Mouse (Mus musculus): ENCODE data around the gene Fibp. TPM values are rescaled to one million over a fixed set of nuclear protein-coding genes. Genes with fewer than 3 reads are reported as not detected.

Fibp gene
- total and polyA plus RNA-seq, 3 experiments: 21.9 to 63.5 TPM; not detected in 1

DNA sequence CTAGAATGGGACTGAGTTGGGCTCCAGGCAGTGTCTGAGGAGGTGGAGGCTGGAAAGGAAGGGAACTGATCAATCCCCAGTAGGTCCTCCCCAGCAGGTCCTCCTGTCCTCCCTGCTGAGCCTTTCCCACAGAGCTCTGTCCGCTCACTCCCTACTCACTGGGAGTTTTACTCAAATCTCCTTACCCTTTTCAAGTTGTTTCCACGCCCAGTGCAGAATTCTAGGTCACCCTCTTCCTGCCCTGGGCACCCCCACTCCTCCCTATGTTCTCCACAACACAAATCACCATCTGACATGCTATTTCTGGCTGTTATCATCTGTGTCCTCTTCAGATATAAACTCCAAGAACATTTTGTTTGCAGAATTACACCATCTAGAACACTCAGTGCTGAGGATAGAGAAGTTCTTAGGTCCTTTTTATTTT lies 45.9 kb upstream of the Fibp start:
- no peak overlapping the region for H3K4me3 ChIP-seq (ENCODE audit: control insufficient read depth in 1 of 2, insufficient read depth in 1 of 2, low read depth in 2 of 2, low read length in 2 of 2)

DNA sequence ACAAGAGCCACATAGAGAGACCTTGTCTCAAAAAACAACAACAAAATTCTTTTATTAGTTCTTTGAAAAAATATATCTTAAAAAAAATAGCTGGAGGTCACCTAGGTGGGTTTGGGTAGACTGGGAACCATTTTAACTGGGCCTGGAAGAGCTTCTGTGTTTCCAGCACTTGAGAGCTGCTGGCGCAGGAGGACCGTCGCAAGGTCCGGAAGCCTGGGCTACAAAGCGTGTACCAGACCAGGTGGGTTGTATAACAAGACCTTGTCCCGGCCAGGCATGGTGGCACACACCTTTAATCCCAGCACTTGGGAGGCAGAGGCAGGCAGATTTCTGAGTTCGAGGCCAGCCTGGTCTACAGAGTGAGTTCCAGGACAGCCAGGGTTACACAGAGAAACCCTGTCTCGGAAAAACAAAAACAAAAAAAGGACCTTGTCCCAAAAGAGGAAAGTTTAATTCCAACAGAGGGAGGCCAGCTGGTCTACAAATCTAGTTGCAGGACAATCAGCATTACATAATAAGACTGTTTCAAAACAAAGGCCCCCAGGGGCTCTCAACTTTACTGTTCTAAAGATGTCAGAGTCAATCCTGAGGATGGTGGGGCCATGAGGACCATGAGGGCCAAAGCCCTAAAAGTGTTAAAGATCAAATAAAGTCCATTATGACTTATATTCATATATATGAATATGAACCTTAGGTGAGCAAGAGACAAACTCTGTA lies 41.5 kb upstream of the Fibp start:
- Histone ChIP-seq H3K27ac (ENCODE audit: control insufficient read depth, low read depth, low read length) (no peak overlapping the region), H3K4me3 (ENCODE audit: control insufficient read depth in 1 of 2, insufficient read depth in 1 of 2, low read depth in 2 of 2, low read length in 2 of 2) (no peak overlapping the region), H3K79me2 (ENCODE audit: control insufficient read depth, insufficient read depth, low read length, poor library complexity) (peaks cover 4% of the 10 kb centered on the region), H3K9ac (ENCODE audit: control insufficient read depth, low read depth, low read length, poor library complexity, severe bottlenecking) (no peak overlapping the region), H3K27me3 (ENCODE audit: control insufficient read depth in 1 of 2, insufficient read depth in 2 of 2, low read length in 2 of 2) (no peaks in the 10 kb centered on the region), H3K36me3 (ENCODE audit: control insufficient read depth in 1 of 2, insufficient read depth in 2 of 2, low read length in 2 of 2) (peaks cover 0 to 2% of the 10 kb centered on the region in 2 experiments; a peak in 2 of 4 replicates), H3K9me3 (replicated peaks; ENCODE audit: insufficient read depth, low read length) (no peaks in the 10 kb centered on the region), H3K4me1 (ENCODE audit: control insufficient read depth in 1 of 2, insufficient read depth in 2 of 2, low read length in 2 of 2) (peaks cover 0 to 6% of the 10 kb centered on the region in 2 experiments; a peak in 1 of 4 replicates)
- TF ChIP-seq GABPA (IDR thresholded peaks at IDR 0.05; ENCODE audit: low read depth, low read length) (no peak), MAZ (IDR thresholded peaks at IDR 0.05; ENCODE audit: low read depth, low read length) (no peak), TCF12 (IDR thresholded peaks at IDR 0.05; ENCODE audit: low read depth, low read length) (no peak), HCFC1 (IDR thresholded peaks at IDR 0.05; ENCODE audit: low read depth, low read length) (no peak), E2F4 (IDR thresholded peaks at IDR 0.05; ENCODE audit: borderline replicate concordance, low read depth, low read length) (no peak), KAT2A (conservative IDR thresholded peaks at IDR 0.05; ENCODE audit: low read depth, low read length) (no peak), ZKSCAN1 (IDR thresholded peaks at IDR 0.05; ENCODE audit: low read depth, low read length) (no peak), CHD1 (IDR thresholded peaks at IDR 0.05; ENCODE audit: low read depth, low read length) (no peak), SIN3A (IDR thresholded peaks at IDR 0.05; ENCODE audit: low read length) (no peak), TAL1 (IDR thresholded peaks at IDR 0.05; ENCODE audit: low read length) (no peak), EP300 (IDR thresholded peaks at IDR 0.05; ENCODE audit: low read depth in 1 of 2, low read length in 2 of 2) (no peak), RAD21 (IDR thresholded peaks at IDR 0.05; ENCODE audit: low read depth, low read length) (no peak), SMC3 (IDR thresholded peaks at IDR 0.05; ENCODE audit: low read depth, low read length) (no peak), USF1 (IDR thresholded peaks at IDR 0.05; ENCODE audit: low read depth, low read length) (no peak), RCOR1 (IDR thresholded peaks at IDR 0.05; ENCODE audit: low read depth, low read length) (no peak), ZMIZ1 (IDR thresholded peaks at IDR 0.05; ENCODE audit: low read depth, low read length) (no peak), MXI1 (IDR thresholded peaks at IDR 0.05; ENCODE audit: low read depth, low read length) (no peak), MYB (IDR thresholded peaks at IDR 0.05; ENCODE audit: low read depth, low read length) (no peak)
- DNase-seq (ENCODE audit: low read depth, low spot score): no peak

More for the DNA sequence above, 45.9 kb upstream of the Fibp start:
- TF ChIP-seq POLR2AphosphoS2 (IDR thresholded peaks at IDR 0.05; ENCODE audit: low read length): no peak
- 0 out of 2 replicates have a peak, but pooled peaks have one; percentile 16 for TF ChIP-seq ETS1 (IDR thresholded peaks at IDR 0.05; ENCODE audit: low read depth, low read length)
- TF ChIP-seq MYB (IDR thresholded peaks at IDR 0.05; ENCODE audit: low read depth, low read length): no peak
- no peak for TF ChIP-seq JUND (IDR thresholded peaks at IDR 0.05; ENCODE audit: low read depth, low read length)
- 0 out of 2 replicates have a peak, but pooled peaks have one; percentile 2 for TF ChIP-seq ZNF384 (IDR thresholded peaks at IDR 0.05; ENCODE audit: low read depth, low read length)
- TF ChIP-seq POLR2A (IDR thresholded peaks at IDR 0.05; ENCODE audit: control insufficient read depth in 1 of 2, insufficient read depth in 1 of 2, low read depth in 1 of 2, low read length in 2 of 2, poor library complexity in 1 of 2): no peak
- no peak for TF ChIP-seq NRF1 (IDR thresholded peaks at IDR 0.05; ENCODE audit: insufficient read depth, low read depth, low read length, poor library complexity, severe bottlenecking)
- TF ChIP-seq NELFE (IDR thresholded peaks at IDR 0.05; ENCODE audit: low read depth, low read length): no peak
- Histone ChIP-seq H3K9ac (ENCODE audit: control insufficient read depth, low read depth, low read length, poor library complexity, severe bottlenecking) (no peak overlapping the region), H3K79me2 (ENCODE audit: control insufficient read depth, insufficient read depth, low read length, poor library complexity) (no peaks in the 10 kb centered on the region), H3K9me3 (replicated peaks; ENCODE audit: insufficient read depth, low read length) (no peaks in the 10 kb centered on the region), H3K27ac (ENCODE audit: control insufficient read depth, low read depth, low read length) (no peak overlapping the region), H3K27me3 (ENCODE audit: control insufficient read depth in 1 of 2, insufficient read depth in 2 of 2, low read length in 2 of 2) (no peaks in the 10 kb centered on the region), H3K36me3 (ENCODE audit: control insufficient read depth in 1 of 2, insufficient read depth in 2 of 2, low read length in 2 of 2) (no peaks in the 10 kb centered on the region), H3K4me1 (ENCODE audit: control insufficient read depth in 1 of 2, insufficient read depth in 2 of 2, low read length in 2 of 2) (0 out of 4 replicates have a peak, but pooled peaks cover 0 to 2% of the 10 kb centered on the region in 2 experiments)
- DNase-seq (ENCODE audit: low read depth, low spot score): no peak
